Mouse (Mus musculus) kidney, postnatal 4 days (tissue): ENCODE measurements around the gene Cacna1b.

Experiments used
- DNase-seq, 2 experiments: peaks; one replicate each; pipeline ENCODE4 v3.0.0; 2021; ENCODE audit warnings: mixed read lengths in 2 of 2

The Cacna1b gene

DNA sequence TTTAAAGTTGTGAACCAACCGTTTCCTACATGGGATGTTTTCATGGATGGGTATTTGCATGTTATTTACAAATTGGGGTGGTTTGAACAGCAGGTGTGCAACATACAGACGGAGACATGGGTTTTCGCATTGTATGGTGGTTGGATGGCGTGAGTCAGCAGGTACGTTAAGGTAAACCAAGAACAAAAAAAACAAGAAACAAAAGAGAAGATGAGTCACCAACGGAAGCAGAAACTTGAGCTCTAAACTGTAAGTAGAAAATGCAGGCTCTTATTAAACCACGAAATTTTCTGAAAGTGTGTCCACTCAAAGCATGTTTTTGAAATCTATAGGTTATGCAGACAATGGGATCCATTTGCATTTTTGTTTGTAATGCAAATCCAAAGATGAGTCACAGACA, 120.1 kb downstream of the Cacna1b start:
- DNase-seq, result no peak

GRCm38 (mm10) chr2:24638102-24638954, 124.6 kb downstream of the Cacna1b start:
- DNase-seq, result peak in 1 of 2 experiments; percentile 4

DNA sequence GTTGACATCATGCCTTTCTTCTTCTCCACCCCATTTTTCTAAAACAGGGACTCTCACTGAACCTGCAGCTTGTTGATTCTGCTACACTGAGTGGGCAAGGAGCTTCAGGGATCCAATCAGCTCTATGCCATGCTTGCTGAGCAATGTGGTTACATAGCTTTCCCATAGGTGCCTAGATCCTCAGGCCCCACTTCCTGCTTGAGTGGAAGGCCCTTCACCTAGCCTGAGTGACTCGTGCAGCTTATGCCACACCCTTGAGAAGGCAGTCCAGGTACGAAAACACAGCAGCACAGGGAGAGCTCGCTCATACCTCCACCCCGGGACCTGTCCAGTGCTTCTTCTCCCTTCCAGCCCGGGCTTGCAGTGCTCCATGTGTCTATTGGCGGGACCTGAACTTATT, 129.3 kb downstream of the Cacna1b start:
- no peak for DNase-seq

DNA sequence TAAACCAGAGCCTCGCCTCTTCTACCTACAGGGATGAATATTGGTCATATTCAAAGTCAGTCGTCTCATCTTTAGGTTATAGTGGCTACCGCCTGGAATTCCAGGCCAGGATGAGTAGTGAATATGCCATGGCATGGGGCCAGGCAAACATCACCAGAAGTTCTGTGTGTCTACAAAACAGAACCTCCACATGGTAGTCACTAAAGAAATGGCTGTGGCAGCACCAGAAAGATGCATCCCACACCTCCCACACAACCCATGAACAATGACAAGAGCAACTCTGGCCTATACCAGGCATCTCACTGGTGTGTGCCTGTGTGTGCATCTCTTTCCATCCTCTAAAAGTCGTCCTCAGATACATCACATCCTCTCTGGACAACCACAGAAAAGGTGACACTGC, 145.8 kb downstream of the Cacna1b start:
- DNase-seq, result no peak

GRCm38 (mm10) chr2:24609789-24610188, 153.2 kb downstream of the Cacna1b start:
- no peak for DNase-seq

DNA sequence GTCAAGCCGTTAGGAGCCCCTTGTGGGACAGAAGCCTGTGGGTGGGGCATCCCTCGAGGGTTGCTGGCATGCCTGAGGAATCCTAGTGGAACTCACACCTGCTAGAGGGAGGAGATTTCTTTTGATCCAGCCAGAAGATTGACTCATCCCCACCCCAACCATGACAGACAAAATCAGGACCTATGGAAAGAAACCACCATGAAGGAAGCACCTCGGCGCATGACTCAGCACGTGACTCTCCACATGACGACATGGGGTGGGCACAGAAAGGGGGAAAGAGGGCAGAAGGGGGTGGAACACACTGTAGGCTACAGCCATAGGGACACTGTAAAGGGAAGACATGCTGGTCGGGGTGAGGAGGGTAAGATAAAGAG, 154.2 kb downstream of the Cacna1b start:
- DNase-seq, result peak in 1 of 2 experiments; percentile 6

DNA sequence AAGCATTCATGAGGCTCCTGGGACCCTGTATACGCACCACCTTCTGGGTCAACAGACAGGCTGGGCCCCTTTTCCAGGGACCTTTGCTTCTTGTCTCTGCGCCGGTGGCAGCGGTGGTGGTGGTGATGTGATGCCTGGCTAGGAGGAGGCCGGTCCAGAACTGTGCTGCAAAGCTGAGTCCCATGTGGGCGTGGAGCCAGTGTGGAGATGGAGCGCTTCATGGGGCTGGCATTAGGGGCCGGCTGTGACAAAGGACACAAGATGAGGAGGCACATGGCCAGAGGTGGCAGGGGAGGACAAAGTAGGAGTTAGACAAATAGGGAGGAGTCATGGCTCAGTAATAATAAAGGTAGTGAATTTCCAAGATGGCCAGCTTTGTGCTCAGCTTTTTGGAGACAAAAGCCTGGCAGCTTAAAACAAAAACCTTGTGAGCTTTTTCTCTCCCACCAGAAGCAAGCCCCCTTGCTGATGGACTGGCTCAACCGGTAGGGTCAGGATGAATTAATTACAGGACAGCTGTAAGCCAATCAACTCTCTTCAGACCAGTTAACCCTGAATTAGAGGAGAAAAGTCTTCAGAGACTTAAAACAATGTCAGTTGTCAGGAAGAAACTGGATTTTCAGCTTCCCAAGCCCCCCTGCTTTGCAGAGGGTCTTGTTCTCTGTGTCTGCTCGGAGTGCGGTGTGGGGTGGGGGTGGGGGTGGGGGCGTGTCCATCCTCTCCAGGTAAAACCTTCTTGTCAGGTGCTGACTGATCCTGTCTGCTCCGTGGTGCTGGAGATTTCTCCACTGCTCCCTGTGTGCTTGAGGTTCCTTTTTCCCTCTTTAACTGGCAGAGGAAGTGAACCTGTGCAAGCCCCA, 154.8 kb downstream of the Cacna1b start:
- DNase-seq, result peak; percentile 11 to 31

DNA sequence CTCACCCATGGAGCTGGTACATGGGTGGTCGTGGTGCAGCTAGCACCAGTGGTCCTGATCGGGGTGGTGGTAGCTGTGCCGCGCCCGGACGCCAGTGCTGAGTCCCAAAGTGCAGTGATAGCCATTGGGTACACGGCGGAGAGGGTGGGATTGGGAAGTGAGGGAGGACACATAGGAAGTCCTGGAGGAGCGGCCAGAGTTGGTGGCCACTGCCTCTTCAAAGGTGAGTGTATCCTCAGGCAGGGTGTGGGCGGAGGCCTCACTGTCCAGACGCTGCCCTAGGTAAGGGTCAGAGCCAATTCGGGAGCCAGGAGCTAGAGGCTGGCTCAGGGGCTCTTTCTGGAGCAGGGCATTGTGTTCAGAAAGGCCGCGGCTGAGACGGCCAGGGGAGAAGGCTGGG, 156.4 kb downstream of the Cacna1b start:
- DNase-seq, result no peak

GRCm38 (mm10) chr2:24605096-24605495, 157.9 kb downstream of the Cacna1b start:
- DNase-seq, result peak in 1 of 2 experiments; percentile 5

DNA sequence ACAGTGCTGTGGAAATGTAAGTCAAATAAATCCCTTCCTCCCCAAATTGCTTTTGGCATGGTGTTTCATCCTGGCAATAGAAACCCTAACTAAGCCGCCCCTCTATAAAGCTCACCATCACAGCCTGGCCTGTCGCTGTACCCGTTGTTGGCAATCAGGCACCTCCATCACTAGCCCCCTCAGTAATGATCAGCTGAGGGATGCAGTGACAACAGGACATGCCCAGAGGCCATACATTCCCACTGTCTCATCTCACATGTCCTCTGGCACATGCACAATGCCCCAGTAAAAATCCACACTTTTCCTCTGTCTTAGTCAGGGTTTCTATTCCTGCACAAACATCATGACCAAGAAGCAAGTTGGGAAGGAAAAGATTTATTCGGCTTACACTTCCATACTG, 173.5 kb downstream of the Cacna1b start:
- DNase-seq, result no peak

DNA sequence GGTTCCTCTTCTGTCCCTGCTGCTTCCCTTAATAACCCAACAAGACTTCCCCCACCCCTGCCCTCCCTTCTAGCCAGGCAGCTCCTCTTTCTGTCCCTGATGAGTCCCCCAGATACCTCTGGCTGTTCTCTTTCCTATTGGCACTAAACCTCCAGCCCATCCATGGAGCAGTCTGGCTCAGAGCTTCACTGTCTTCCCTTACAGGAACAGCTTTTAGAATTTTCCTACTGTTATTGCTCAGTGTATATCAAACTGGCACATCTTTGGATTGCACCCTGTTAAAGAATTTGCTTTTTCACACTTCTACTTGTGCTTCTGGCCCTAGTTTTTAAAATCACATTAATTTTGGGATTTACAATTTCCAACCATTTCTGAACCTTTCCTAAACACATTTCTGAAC, 175.0 kb downstream of the Cacna1b start:
- no peak for DNase-seq

GRCm38 (mm10) chr2:24574616-24575015, 188.3 kb downstream of the Cacna1b start:
- DNase-seq, result peak; percentile 82

GRCm38 (mm10) chr2:24570917-24571316, 192.0 kb downstream of the Cacna1b start:
- DNase-seq, result no peak

DNA sequence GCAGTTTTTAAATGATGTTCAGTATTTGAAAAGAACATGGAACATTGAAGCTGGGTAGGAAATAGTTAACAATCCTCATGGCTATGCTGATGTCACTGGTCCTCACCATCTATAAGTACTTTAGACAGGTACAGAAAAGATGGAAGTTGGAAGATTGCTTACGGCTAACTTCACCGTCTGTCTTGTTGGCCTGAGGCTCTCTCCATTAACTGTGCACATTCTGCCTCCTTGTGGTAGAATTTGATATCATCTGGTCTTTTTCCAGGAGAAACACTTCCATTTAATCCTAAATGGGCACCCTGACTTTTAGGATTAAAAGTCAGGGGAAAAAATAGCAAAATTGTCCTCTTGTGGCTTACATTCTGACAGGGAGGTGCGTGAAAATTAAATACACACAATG, 194.4 kb downstream of the Cacna1b start:
- peak in 1 of 2 experiments; percentile 17 for DNase-seq

DNA sequence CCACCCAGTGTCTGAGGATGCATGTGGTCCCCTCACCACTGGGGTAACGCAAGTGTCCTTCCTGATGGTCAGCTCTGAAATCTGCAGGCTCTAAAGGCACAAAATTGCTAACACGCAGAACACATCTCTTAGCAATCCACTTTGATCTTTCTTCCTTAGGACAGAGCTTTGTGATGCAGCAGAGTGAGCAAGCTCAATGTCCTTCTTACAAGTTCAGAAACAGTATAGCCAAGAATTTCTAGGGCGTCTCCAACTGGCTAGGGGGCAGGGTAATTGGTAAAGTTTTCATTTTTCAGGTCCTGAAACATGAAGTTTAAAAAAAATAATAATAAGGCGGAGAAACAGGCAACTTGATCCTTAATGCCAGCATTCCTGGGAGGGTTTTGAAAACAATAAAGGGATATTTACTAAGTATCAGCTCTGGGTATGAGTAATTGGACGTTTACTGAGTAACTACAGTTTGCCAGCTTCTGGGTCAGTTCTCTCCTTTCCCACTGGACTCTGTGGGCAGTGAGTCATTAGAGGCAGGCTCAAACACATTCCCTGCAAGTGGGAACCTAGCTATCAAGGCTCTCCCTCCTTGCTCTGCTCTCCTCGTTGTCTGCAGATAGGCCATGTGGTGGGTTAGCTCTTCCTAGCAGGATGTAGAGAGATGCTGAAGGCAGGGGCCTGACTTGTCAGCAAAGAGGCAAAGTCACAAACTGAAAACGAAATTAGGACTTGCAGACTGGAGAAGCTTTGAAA, 200.2 kb downstream of the Cacna1b start:
- DNase-seq, result no peak

GRCm38 (mm10) chr2:24561946-24562345, 201.0 kb downstream of the Cacna1b start:
- DNase-seq, result no peak

- no peak for DNase-seq
These were observed 202.8 kb downstream of the Cacna1b start for GRCm38 (mm10) chr2:24560201-24560600.

DNA sequence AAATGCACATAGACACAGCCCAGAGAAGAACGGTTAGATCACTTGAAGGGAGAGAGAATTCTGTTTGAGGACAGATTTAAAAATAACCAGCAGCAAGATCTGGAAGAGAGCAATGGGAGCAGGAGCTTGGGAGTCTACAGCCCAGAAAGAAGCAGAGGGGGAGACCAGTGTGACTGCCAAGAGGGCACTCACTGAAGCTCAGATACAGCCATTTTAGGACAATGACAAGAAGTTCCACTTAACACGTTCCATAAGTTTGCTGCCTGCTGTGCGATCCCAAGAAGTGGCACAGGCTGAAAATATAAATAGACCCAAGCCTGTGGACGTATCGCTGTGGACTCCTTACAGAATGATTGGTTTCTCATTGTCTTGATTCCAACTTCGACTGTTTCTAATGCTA, 206.6 kb downstream of the Cacna1b start:
- DNase-seq, result no peak

DNA sequence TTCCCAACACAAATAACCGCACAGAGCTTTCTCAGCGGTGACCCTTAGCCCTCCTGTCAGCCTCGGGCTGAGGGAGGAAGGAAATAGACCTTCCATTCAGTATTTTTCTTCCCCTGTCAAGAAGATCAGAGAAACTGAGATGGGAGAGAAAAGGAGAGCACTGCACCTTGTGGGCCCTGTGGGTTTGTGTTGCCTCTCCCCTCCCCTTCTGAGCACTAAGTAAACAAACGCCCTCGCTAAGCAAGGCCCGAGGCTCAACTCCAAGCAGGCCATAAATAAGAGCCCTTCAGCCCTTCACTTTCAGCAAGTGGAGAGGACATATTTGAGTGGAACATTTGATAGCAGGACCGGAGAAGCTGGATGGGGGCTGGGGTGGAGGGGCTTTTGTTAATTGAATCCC, 209.0 kb downstream of the Cacna1b start:
- DNase-seq, result peak in 1 of 2 experiments; percentile 28
